Mouse (Mus musculus) inflammation-experienced regulatory T-cells, adult 6 months (primary cell): ENCODE measurements around the gene Arhgef6. TPM values are rescaled to one million over a fixed set of nuclear protein-coding genes. Genes with fewer than 3 reads are reported as not detected.

Experiments
- ATAC-seq: one replicate; pipeline ENCODE4 v1.8.0; 2017
- polyA plus RNA-seq, 3 experiments: library from polyadenylated mRNA; unstranded; fragments of 100-300 nt; shearing (Covaris generic); gene quantifications; one replicate each; pipeline ENCODE4 v1.2.1; 2017

The Arhgef6 gene
- polyA plus RNA-seq, result 10 to 100 TPM; 74.2 to 95.3 (median 80.3) TPM

GRCm38 (mm10) chrX:57338371-57339211 is at the start of gene Arhgef6:
Gene Arhgef6, minus strand, starts transcription at chrX:57338729.
- ATAC-seq, result peak; percentile 71

- no peak for ATAC-seq
Measured at GRCm38 (mm10) chrX:57380915-57381314, 42.4 kb upstream of the Arhgef6 start.

GRCm38 (mm10) chrX:57378579-57378978 is 40.0 kb upstream of the Arhgef6 start:
- ATAC-seq, result no peak

- ATAC-seq, result no peak
Measured at GRCm38 (mm10) chrX:57377096-57377495, 38.6 kb upstream of the Arhgef6 start.

- no peak for ATAC-seq
Measured at GRCm38 (mm10) chrX:57374029-57374428, 35.5 kb upstream of the Arhgef6 start.

GRCm38 (mm10) chrX:57373543-57373942 is 35.0 kb upstream of the Arhgef6 start:
- ATAC-seq, result no peak

GRCm38 (mm10) chrX:57372965-57373364 is 34.4 kb upstream of the Arhgef6 start:
- no peak for ATAC-seq

GRCm38 (mm10) chrX:57364891-57365569 is 26.5 kb upstream of the Arhgef6 start:
- no peak for ATAC-seq

- ATAC-seq, result no peak
Measured at GRCm38 (mm10) chrX:57359316-57359715, 20.8 kb upstream of the Arhgef6 start.

- no peak for ATAC-seq
Measured at GRCm38 (mm10) chrX:57339220-57339619, 691 bp upstream of the Arhgef6 start.

- ATAC-seq, result peak; percentile 67
Measured at GRCm38 (mm10) chrX:57337582-57337981, 947 bp downstream of the Arhgef6 start.

GRCm38 (mm10) chrX:57336958-57337357 is 1.6 kb downstream of the Arhgef6 start:
- ATAC-seq, result peak; percentile 55

- ATAC-seq, result no peak
Measured at GRCm38 (mm10) chrX:57335313-57335712, 3.2 kb downstream of the Arhgef6 start.

- ATAC-seq, result no peak
Measured at GRCm38 (mm10) chrX:57327668-57328338, 10.7 kb downstream of the Arhgef6 start.

- ATAC-seq, result peak; percentile 67
Measured at GRCm38 (mm10) chrX:57326487-57327221, 11.9 kb downstream of the Arhgef6 start.

GRCm38 (mm10) chrX:57325861-57326461 is 12.6 kb downstream of the Arhgef6 start:
- no peak for ATAC-seq

GRCm38 (mm10) chrX:57324891-57325290 is 13.6 kb downstream of the Arhgef6 start:
- ATAC-seq, result no peak

- ATAC-seq, result no peak
Measured at GRCm38 (mm10) chrX:57312066-57312465, 26.5 kb downstream of the Arhgef6 start.

- ATAC-seq, result peak; percentile 68
Measured at GRCm38 (mm10) chrX:57309993-57310392, 28.5 kb downstream of the Arhgef6 start.

GRCm38 (mm10) chrX:57306747-57307146 is 31.8 kb downstream of the Arhgef6 start:
- ATAC-seq, result no peak

- ATAC-seq, result peak; percentile 92
Measured at GRCm38 (mm10) chrX:57304784-57305287, 33.7 kb downstream of the Arhgef6 start.
